Mouse (Mus musculus): ENCODE results near the gene Mthfd2l.
A peak's percentile ranks its signal among the peaks of the same experiment; 100 is the strongest.

Gene Mthfd2l

DNA sequence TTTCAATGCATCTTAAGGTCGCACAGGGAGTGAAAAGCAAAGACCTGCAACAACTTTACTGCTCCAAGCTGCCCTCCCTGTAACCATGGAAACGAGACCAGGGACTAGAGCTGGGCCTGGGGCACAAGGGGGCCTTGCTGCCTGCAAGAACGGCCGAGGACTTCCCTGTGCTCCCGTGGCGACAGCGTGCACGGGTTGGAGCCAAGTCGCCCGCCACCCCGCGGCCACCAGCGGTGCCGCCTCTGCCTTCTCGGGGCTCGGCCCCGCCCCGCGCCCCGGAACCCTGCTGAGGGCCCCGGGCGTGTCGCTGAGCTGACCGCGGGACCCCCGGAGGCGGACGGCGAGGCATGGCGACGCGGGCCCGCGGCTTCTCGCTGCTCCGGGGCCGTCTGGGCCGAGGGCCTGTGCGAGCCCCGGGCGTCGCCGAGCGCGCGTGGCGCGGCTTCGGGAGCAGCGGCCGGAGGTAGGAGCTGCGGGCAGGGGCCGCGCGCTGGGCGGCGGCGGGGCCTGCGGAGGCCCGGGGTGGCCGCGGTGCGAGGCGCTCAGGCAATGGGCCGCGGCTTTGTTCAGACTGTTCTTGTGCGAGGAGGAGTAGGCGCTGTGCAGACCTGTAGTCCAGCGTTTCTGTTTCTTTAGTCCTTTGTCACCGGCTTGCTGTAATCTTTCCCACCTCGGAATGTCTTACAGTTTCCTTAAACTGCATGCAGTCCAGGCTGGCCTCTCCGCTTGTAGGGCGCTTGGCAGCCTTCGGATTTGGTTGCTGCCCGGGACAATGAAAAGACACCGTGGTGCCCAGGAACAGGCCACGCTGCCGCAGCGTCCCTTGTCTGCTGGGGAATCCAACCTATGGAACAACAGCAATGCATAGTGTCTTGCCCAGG lies at the start of gene Mthfd2l:
Gene Mthfd2l (plus strand): TSS at position 147 of the 881 bp plus-strand sequence.
- DNase-seq (ENCODE audit: low spot score in 2 of 2), result peak; percentile 51 to 66

DNA sequence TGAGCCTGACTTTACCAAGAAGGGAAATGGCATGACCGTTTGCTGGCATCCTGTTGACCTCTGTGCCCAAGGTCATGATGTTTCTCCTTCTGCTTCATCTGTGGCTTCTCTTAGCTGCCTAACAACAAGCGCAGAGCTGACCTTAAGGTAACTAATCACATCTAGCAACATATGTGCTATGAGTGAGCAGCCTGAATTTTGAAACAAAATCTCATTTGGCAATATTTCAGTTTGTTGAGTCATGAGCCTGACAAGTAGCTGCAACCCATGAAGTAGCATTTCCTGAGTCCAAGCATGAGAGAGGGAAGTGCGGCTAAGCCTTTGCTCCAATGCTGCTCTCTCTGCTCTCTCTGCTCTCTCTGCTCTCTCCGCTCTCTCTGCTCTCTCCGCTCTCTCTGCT lies 49.2 kb upstream of the Mthfd2l start:
- DNase-seq (ENCODE audit: low spot score in 2 of 2), result no peak

- no peak for DNase-seq (ENCODE audit: low spot score in 2 of 2)
These were observed 48.8 kb upstream of the Mthfd2l start for GRCm38 (mm10) chr5:90882146-90882545.

- no peak for DNase-seq (ENCODE audit: low spot score in 2 of 2)
These were observed 46.2 kb upstream of the Mthfd2l start for GRCm38 (mm10) chr5:90884628-90885242.

- no peak for DNase-seq (ENCODE audit: low spot score in 2 of 2)
These were observed 42.3 kb upstream of the Mthfd2l start for GRCm38 (mm10) chr5:90888661-90889060.

DNA sequence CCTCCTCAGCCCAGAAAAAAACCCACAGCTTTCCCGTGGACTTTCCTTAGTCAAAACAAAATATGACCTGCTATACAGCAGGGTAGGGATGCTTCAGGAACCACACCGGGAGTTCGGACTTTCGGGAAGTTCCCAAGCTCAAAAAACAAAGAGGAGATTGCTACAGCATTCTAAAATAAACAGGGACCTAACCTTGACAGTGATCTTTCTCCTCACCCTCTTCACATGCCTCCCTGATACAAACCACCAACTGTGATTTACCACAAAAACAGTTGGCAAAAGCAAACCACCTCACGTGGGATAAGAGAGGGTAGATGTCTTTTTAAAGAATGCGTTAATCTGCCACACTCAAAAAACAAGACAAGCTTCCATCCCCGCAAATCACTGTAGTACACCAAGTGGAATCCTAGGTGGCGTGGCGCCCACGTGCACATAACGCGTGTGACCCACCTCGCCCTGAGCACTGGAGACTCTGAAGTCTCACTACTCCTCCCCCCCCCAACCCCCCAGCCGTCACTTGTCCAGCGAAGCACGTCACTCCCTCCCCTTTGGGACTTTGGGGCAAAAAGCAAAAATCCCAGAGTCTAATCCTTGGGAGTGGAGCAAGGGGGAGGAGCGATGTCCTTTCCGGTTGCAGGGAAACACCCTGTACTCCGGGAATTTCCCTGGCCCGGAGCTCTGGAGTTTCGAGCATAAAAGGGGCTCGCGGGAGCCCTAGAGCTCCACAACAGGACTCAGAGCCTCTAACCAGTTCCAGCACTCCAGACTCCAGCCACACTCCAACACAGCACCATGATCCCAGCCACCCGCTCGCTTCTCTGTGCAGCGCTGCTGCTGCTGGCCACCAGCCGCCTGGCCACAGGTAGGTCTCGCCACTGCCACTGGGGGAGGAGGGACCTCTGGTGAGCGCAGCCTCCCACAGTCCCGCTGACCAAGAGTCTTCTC lies 40.1 kb upstream of the Mthfd2l start, which contains the start of gene Cxcl1:
Gene Cxcl1 (plus strand): TSS at position 723 of the 945 bp plus-strand sequence.
- no peak for DNase-seq (ENCODE audit: low spot score in 2 of 2)

GRCm38 (mm10) chr5:90891464-90891813 lies 39.5 kb upstream of the Mthfd2l start:
- DNase-seq (ENCODE audit: low spot score in 2 of 2), result no peak

DNA sequence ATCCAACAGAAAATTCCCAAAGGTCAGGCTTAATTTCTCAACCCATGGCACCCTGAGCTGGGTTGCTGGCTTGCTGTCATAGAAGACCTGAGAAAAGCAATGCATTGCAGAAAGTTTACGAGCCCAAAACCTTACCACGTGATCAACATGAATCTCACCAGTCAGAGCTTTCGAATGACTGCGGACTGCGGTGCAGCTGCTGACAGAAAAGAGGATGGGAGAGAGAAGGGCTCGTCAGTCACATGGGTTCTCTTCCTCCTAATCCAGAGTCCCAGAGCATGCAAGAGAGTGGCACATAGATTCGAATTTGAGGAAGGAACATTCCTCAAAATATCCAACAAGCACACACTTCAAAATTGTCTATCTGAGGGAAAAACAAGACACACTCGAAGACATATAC lies 36.7 kb upstream of the Mthfd2l start:
- DNase-seq (ENCODE audit: low spot score in 2 of 2), result no peak

- no peak for DNase-seq (ENCODE audit: low spot score in 2 of 2)
These were observed 33.5 kb upstream of the Mthfd2l start for GRCm38 (mm10) chr5:90897429-90897828.

DNA sequence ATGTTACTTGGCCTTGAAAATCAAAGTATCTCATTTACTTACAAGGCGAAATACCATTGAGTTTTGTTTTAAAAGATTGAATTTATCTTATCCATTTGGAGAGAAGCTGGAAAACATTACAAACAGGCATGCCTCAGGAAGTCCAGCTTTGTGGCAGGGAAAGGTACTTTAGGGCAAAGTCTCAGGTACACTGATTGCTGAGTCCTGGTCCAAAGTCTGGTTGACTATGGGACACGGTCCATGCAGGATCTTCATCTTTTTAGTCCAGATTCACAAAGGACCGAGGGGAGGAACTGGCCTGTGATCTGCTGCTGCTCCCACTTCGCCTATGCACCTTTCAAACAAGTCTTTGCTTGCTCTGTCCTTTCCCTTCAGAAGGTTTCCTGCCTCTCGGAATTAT lies 31.6 kb upstream of the Mthfd2l start:
- no peak for DNase-seq (ENCODE audit: low spot score in 2 of 2)

- DNase-seq (ENCODE audit: low spot score in 2 of 2), result no peak
These were observed 30.8 kb upstream of the Mthfd2l start for GRCm38 (mm10) chr5:90900147-90900546.

DNA sequence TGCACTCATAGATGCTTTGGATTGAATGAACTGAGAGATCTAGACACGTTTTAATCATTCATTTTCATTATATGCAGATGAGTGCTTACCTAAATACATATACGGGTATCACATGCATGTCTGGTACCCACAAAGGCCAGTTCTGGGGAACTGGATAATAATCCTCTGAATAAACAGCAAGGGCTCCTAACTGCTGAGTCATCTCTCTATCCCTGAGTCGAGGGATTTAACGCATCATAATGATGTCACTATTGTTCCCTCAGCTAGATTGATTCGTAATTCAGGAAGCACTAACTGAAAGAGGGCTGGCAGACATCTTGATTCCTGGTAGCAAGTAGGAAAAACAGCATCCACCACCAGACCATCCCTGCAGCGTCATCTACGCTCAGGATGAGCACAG lies 30.2 kb upstream of the Mthfd2l start:
- DNase-seq (ENCODE audit: low spot score in 2 of 2), result no peak

DNA sequence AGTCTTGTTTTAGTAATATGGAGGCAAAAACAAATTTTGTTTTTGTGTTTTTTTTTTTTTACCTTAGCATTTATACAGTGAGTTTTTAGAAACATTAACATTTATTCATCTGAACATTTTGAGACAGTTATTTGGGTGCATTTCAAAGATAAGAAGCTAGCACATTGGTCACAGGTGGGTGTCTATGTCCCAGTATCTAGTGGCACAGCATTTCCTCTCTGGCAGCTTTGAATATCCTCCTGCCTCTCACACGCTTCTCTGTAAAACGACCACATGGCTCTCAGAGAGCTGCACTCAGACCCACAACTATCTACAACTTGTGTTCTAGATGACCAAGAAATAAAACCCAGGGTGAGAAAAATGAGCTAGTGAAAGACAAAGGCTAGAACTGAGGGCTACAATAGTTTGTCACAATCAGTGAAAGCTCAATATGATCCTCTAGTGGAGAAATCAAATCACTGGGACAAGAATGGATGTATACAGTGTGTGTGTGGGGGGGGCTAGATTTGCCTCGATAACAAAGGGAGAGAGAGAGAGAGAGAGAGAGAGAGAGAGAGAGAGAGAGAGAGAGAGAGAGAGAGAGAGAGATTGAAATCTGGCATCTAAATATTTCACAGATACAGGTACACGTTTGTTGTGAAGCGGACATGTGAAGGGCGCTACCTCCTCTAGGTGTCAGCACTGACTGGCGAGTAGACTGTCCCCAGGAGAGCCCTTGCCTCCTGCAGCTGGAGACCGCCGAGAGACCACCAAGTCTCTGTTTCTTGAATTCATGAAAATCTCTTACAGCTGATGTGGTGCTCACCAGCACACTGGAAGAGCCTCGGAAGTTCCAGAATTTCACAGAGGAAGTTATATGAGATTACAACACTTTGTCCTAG lies 28.3 kb upstream of the Mthfd2l start:
- no peak for DNase-seq (ENCODE audit: low spot score in 2 of 2)

DNA sequence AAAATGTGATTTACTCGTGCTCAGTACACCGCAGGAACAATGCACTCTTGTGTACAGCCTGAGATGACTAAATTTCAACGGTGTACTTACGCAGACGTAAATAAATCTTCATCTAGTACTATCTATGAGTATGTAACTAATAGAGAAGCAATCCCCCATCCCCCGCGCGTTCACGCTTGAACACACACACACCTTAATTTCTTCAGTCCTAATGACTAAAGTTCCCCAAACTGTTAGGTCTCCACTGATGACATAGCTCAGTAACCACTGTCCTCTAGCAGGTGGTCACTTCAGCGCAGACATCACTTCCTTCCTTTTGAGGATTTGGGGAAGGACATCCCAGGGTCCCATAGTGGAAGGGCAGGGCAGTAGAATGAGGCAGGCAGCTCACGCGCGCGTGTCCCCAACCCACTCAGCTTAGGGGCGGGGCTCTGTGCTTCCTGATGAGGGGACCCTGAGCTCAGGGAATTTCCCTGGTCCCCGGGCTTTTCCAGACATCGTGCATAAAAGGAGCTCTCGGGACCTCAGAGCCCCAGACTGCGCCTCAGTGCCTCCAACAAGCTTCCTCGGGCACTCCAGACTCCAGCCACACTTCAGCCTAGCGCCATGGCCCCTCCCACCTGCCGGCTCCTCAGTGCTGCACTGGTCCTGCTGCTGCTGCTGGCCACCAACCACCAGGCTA lies 27.4 kb upstream of the Mthfd2l start, which contains the start of gene Cxcl2:
Gene Cxcl2 (plus strand): TSS at position 533 of the 682 bp plus-strand sequence.
- DNase-seq (ENCODE audit: low spot score in 2 of 2), result no peak

DNA sequence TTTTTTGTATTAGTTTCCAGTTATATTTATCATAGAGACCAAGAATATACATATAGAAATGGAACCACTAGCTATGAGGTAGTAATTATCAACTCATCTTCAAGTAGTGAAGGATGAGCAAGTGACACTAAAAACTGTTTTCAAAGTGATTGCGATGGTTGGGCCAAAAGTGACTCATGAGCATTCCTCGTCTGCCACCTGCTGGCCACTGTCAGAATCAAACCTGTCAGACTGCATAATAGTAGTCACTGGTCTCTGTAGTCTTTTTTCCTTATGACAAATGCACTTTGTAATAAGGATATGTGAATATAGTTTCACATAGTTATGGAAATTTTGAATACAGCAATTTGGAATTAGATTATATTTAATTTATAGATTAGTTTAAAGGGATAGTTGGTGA lies 21.9 kb upstream of the Mthfd2l start:
- peak; percentile 45 to 49 for DNase-seq (ENCODE audit: low spot score in 2 of 2)

DNA sequence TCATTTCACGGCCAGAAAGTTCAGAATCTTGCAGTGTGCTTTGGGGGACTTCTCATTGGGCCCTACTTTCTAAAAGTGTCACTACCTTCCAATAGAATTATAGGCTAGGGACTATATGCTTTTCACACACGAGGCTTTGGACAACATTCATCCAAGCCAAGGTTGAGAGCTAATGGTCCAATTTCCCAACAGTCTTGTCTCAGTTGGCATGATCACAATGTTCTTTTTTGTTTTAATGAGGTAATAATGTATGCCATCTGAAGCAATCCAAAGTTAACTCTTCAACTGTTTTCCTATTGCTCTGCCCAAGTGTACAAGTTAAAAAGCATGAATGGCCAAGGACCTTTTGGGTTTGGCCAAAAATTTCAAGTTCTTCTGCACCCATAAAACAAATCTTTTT lies 11.4 kb upstream of the Mthfd2l start:
- no peak for DNase-seq (ENCODE audit: low spot score in 2 of 2)

- DNase-seq (ENCODE audit: low spot score in 2 of 2), result no peak
These were observed 8.0 kb upstream of the Mthfd2l start for GRCm38 (mm10) chr5:90922958-90923357.

- no peak for DNase-seq (ENCODE audit: low spot score in 2 of 2)
These were observed 371 bp upstream of the Mthfd2l start for GRCm38 (mm10) chr5:90930546-90930945.

- DNase-seq (ENCODE audit: low spot score in 2 of 2), result no peak
These were observed 994 bp downstream of the Mthfd2l start for GRCm38 (mm10) chr5:90931911-90932310.

- DNase-seq (ENCODE audit: low spot score in 2 of 2), result no peak
These were observed 5.8 kb downstream of the Mthfd2l start for GRCm38 (mm10) chr5:90936706-90937105.

All from frontal cortex, postnatal 25 days (tissue).